Mouse (Mus musculus) MEL (cell line): ENCODE results near the gene Pde10a.

ENCODE experiments used
- CTCF ChIP-seq, 3 experiments: IDR thresholded peaks in 2 of 3; conservative IDR thresholded peaks in 1 of 3; 2 replicates each; pipeline ENCODE4 v1.5.1; 2011 to 2012; ENCODE audit warnings: low read length in 3 of 3, low read depth in 2 of 3, mild to moderate bottlenecking in 2 of 3, improper control_type of control experiment in 1 of 3, inconsistent platforms in 1 of 3, mixed read lengths in 1 of 3, moderate library complexity in 1 of 3; ENCODE audit not compliant: control insufficient read depth in 1 of 3, insufficient read depth in 1 of 3, poor library complexity in 1 of 3, severe bottlenecking in 1 of 3
- RCOR1 ChIP-seq: IDR thresholded peaks from 2 replicates; pipeline ENCODE4 v1.6.1; 2012; ENCODE audit warnings: low read depth, mild to moderate bottlenecking, inconsistent platforms, low read length, improper control_type of control experiment
- ZKSCAN1 ChIP-seq: IDR thresholded peaks from 2 replicates; pipeline ENCODE4 v1.6.1; 2012; ENCODE audit warnings: low read depth, mild to moderate bottlenecking, inconsistent platforms, low read length, improper control_type of control experiment, moderate library complexity

GRCm38 (mm10) chr17:8888105-8888504, 362.9 kb downstream of the Pde10a start:
- TF ChIP-seq CTCF (IDR thresholded peaks at IDR 0.05 in 2 of 3, conservative IDR thresholded peaks at IDR 0.05 in 1 of 3; ENCODE audit: control insufficient read depth in 1 of 3, insufficient read depth in 1 of 3, low read depth in 2 of 3, low read length in 3 of 3, poor library complexity in 1 of 3, severe bottlenecking in 1 of 3): no peak
- no peak for TF ChIP-seq ZKSCAN1
- TF ChIP-seq RCOR1: no peak
